Mouse (Mus musculus) retina, postnatal 1 day (tissue): ENCODE data around the gene Rps25.
"Not testable (repeated sequence)": the region's sequence is repeated elsewhere in the genome, so short reads cannot be mapped to it uniquely, and the experiment has no call there.

Source experiments
- DNase-seq: peaks from one replicate; pipeline ENCODE4 v3.0.0-alpha.2; 2012

Rps25 gene

GRCm38 (mm10) chr9:44406906-44407751 is at the start of gene Rps25, which contains the start of gene Trappc4:
Rps25 (plus strand) TSS chr9:44407139.
Trappc4 (minus strand) TSS chr9:44407600.
- DNase-seq, result peak; percentile 98

GRCm38 (mm10) chr9:44357207-44357606 is 49.7 kb upstream of the Rps25 start:
- DNase-seq, result peak; percentile 56

- peak; percentile 98 for DNase-seq
These were observed 45.6 kb upstream of the Rps25 start, which contains the start of gene Vps11 for GRCm38 (mm10) chr9:44361190-44361917. Vps11 (minus strand) TSS chr9:44361670.

GRCm38 (mm10) chr9:44361931-44362330 is 45.0 kb upstream of the Rps25 start:
- DNase-seq, result not testable (repeated sequence)

GRCm38 (mm10) chr9:44364480-44364879 is 42.5 kb upstream of the Rps25 start:
- peak; percentile 7 for DNase-seq

- DNase-seq, result no peak
These were observed 33.6 kb upstream of the Rps25 start for GRCm38 (mm10) chr9:44373386-44373785.

GRCm38 (mm10) chr9:44376141-44376540 is 30.8 kb upstream of the Rps25 start:
- no peak for DNase-seq

- DNase-seq, result not testable (repeated sequence)
These were observed 29.6 kb upstream of the Rps25 start for GRCm38 (mm10) chr9:44377335-44377734.

GRCm38 (mm10) chr9:44378153-44378730 is 28.7 kb upstream of the Rps25 start:
- no peak for DNase-seq

- peak; percentile 98 for DNase-seq
These were observed 27.7 kb upstream of the Rps25 start, which contains the start of gene Hyou1 for GRCm38 (mm10) chr9:44379054-44379834. Hyou1 (plus strand) TSS chr9:44379490.

- no peak for DNase-seq
These were observed 27.1 kb upstream of the Rps25 start for GRCm38 (mm10) chr9:44379862-44380261.

GRCm38 (mm10) chr9:44384596-44384995 is 22.3 kb upstream of the Rps25 start:
- no peak for DNase-seq

GRCm38 (mm10) chr9:44387221-44387620 is 19.7 kb upstream of the Rps25 start:
- no peak for DNase-seq

GRCm38 (mm10) chr9:44389273-44389672 is 17.7 kb upstream of the Rps25 start:
- peak; percentile 64 for DNase-seq

- DNase-seq, result peak; percentile 81
These were observed 15.5 kb upstream of the Rps25 start for GRCm38 (mm10) chr9:44391466-44391865.

- DNase-seq, result peak; percentile 97
These were observed 10.1 kb upstream of the Rps25 start, which contains the start of gene Slc37a4 for GRCm38 (mm10) chr9:44396684-44397411. Slc37a4 (plus strand) TSS chr9:44396852.

- peak; percentile 63 for DNase-seq
These were observed 8.9 kb upstream of the Rps25 start for GRCm38 (mm10) chr9:44398087-44398486.

GRCm38 (mm10) chr9:44398551-44398950 is 8.4 kb upstream of the Rps25 start:
- DNase-seq, result no peak

GRCm38 (mm10) chr9:44399114-44399794 is 7.7 kb upstream of the Rps25 start:
- no peak for DNase-seq

GRCm38 (mm10) chr9:44399795-44400114 is 7.2 kb upstream of the Rps25 start:
- DNase-seq, result no peak

GRCm38 (mm10) chr9:44401081-44401480 is 5.9 kb upstream of the Rps25 start:
- no peak for DNase-seq
